Mouse (Mus musculus) MEL (cell line): ENCODE measurements around the gene Commd6.

Experiments used
- BHLHE40 ChIP-seq: IDR thresholded peaks from 2 replicates; pipeline ENCODE4 v1.6.1; 2012; ENCODE audit warnings: low read depth, mild to moderate bottlenecking, inconsistent platforms, low read length, improper control_type of control experiment, borderline replicate concordance
- CTCF ChIP-seq, 3 experiments: IDR thresholded peaks in 2 of 3; conservative IDR thresholded peaks in 1 of 3; 2 replicates each; pipeline ENCODE4 v1.5.1; 2011 to 2012; ENCODE audit warnings: low read length in 3 of 3, low read depth in 2 of 3, mild to moderate bottlenecking in 2 of 3, improper control_type of control experiment in 1 of 3, inconsistent platforms in 1 of 3, mixed read lengths in 1 of 3, moderate library complexity in 1 of 3; ENCODE audit not compliant: control insufficient read depth in 1 of 3, insufficient read depth in 1 of 3, poor library complexity in 1 of 3, severe bottlenecking in 1 of 3
- POLR2A ChIP-seq, 2 experiments: IDR thresholded peaks; 2 replicates each; pipeline ENCODE4 v1.6.1; 2011 to 2012; ENCODE audit warnings: low read length in 2 of 2, mild to moderate bottlenecking in 2 of 2, control low read depth in 1 of 2, improper control_type of control experiment in 1 of 2, low read depth in 1 of 2, moderate library complexity in 1 of 2; ENCODE audit not compliant: control insufficient read depth in 1 of 2, insufficient read depth in 1 of 2, poor library complexity in 1 of 2
- USF1 ChIP-seq: IDR thresholded peaks from 2 replicates; pipeline ENCODE4 v1.6.1; 2014; ENCODE audit warnings: low read depth, mild to moderate bottlenecking, inconsistent platforms, low read length, improper control_type of control experiment, moderate library complexity

DNA sequence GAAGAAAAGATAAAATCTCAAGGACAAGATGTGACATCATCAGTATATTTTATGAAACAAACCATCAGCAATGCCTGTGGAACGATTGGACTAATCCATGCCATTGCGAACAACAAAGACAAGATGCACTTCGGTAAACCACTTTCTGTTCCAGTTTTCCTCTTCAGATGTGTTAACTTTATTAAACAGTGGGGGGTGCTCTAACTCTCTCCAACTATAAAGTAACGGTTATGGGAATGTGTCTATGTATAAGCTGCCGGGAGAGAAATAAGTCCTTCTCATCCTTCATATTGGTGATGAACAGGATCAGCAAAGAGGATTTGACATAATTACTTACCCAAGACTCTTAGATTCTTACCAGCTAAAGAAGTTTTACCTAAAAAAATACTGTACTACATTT, 26.1 kb upstream of the Commd6 start:
- TF ChIP-seq POLR2A (IDR thresholded peaks at IDR 0.05; ENCODE audit: control insufficient read depth in 1 of 2, insufficient read depth in 1 of 2, low read depth in 1 of 2, low read length in 2 of 2, poor library complexity in 1 of 2) (no peak), USF1 (no peak), CTCF (IDR thresholded peaks at IDR 0.05 in 2 of 3, conservative IDR thresholded peaks at IDR 0.05 in 1 of 3; ENCODE audit: control insufficient read depth in 1 of 3, insufficient read depth in 1 of 3, low read depth in 2 of 3, low read length in 3 of 3, poor library complexity in 1 of 3, severe bottlenecking in 1 of 3) (peak in 1 of 3 experiments; percentile 3; a peak in 1 of 6 replicates), BHLHE40 (no peak)
